Mouse (Mus musculus) stomach, postnatal 0 days (tissue): ENCODE results near the gene Gm21693. TPM values are rescaled to one million over a fixed set of nuclear protein-coding genes. Genes with fewer than 3 reads are reported as not detected.
"Not testable (repeated sequence)": the region's sequence is repeated elsewhere in the genome, so short reads cannot be mapped to it uniquely, and the experiment has no call there.

Source experiments
- ATAC-seq: fragments of 200-750 bp; cut with Nextera tagmentation; 2 replicates; pipeline ENCODE4 v1.8.0; 2017; ENCODE audit not compliant: low FRiP score, low TSS enrichment
- DNase-seq: peaks from one replicate; pipeline ENCODE4 v3.0.0-alpha.2; 2016; ENCODE audit warnings: low spot score
- H3K27ac ChIP-seq: fragments of 300-500 bp; sonication (generic); replicated peaks from 2 replicates; pipeline ENCODE4 v1.5.1; 2014; ENCODE audit warnings: mild to moderate bottlenecking, control low read depth
- H3K27me3 ChIP-seq: fragments of 300-500 bp; sonication (generic); 2 replicates; pipeline ENCODE4 v1.6.1; 2014; ENCODE audit warnings: low read length; ENCODE audit not compliant: control insufficient read depth, insufficient read depth
- H3K36me3 ChIP-seq: fragments of 300-500 bp; sonication (generic); 2 replicates; pipeline ENCODE4 v1.6.1; 2014; ENCODE audit warnings: low read length, mixed read lengths; ENCODE audit not compliant: control insufficient read depth, insufficient read depth
- H3K4me1 ChIP-seq: fragments of 300-500 bp; sonication (generic); replicated peaks from 2 replicates; pipeline ENCODE4 v1.6.1; 2014; ENCODE audit warnings: antibody characterized with exemption; ENCODE audit not compliant: control insufficient read depth, insufficient read depth
- H3K4me2 ChIP-seq: fragments of 300-500 bp; sonication (generic); replicated peaks from 2 replicates; pipeline ENCODE4 v1.6.1; 2014; ENCODE audit warnings: low read depth, mild to moderate bottlenecking, control low read depth, moderate library complexity
- H3K4me3 ChIP-seq: fragments of 300-500 bp; sonication (generic); 2 replicates; pipeline ENCODE4 v1.5.1; 2014; ENCODE audit warnings: low read depth, low read length, control low read depth
- H3K9ac ChIP-seq: fragments of 300-500 bp; sonication (generic); 2 replicates; pipeline ENCODE4 v1.6.1; 2014; ENCODE audit warnings: mild to moderate bottlenecking, low read length, control low read depth, mixed read lengths
- H3K9me3 ChIP-seq: fragments of 300-500 bp; sonication (generic); 2 replicates; pipeline ENCODE4 v1.6.1; 2016; ENCODE audit warnings: low read length; ENCODE audit not compliant: control insufficient read depth
- WGBS: fragments of 180-500 bp; shearing (Covaris S2); extraction: QIAGEN DNeasy Blood & Tissue Kit; methylation state at CpG from one replicate; pipeline ENCODE4 v1.1.7; 2014; 5-methylcytosine and 5-hydroxymethylcytosine counted together
- polyA plus RNA-seq: library from polyadenylated mRNA; unstranded; fragments of >200 nt; fragmentation: Nextera tagmentation; extraction: Ambion mirVana; gene quantifications from 2 replicates; pipeline ENCODE4 v1.2.1, GENCODE M21; 2015

Gm21693 gene
- polyA plus RNA-seq, result not detected in 2 replicates

DNA sequence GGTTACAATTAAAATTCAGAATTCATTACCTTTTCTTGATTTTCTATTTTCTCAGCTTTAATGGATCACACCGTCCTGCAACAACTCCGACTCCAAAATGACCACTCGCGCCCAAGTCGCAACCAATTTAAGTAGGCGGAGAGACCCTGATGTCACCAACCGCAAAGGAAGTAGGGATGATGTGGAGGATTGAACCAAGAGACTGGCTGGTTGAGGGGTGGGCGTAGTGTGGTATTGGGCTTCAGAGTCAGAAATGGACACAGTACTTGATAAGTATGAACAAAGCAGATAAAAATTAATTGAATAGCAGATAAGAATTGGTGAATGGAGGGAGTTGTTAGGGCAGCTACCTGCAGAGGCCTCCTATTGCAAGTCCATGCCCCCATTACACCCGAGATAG is at the start of gene Gm21693:
Gene Gm21693 (minus strand): TSS at position 101 of the 400 bp plus-strand sequence.
- H3K4me2 ChIP-seq, H3K9ac ChIP-seq, H3K4me3 ChIP-seq, H3K9me3 ChIP-seq, H3K27ac ChIP-seq, H3K36me3 ChIP-seq, DNase-seq, H3K27me3 ChIP-seq, ATAC-seq, H3K4me1 ChIP-seq: not testable (repeated sequence)
- WGBS, result no CpG with 5 or more reads among the region's 9 CpGs

DNA sequence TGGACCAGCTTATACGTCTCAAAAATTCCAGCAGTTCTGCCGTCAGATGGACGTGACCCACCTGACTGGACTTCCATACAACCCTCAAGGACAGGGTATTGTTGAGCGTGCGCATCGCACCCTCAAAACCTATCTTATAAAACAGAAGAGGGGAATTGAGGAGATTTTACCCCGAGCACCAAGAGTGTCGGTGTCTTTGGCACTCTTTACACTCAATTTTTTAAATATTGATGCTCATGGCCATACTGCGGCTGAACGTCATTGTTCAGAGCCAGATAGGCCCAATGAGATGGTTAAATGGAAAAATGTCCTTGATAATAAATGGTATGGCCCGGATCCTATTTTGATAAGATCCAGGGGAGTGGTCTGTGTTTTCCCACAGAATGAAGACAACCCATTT is 4.5 kb downstream of the Gm21693 start:
- WGBS, result no CpG with 5 or more reads among the region's 11 CpGs

DNA sequence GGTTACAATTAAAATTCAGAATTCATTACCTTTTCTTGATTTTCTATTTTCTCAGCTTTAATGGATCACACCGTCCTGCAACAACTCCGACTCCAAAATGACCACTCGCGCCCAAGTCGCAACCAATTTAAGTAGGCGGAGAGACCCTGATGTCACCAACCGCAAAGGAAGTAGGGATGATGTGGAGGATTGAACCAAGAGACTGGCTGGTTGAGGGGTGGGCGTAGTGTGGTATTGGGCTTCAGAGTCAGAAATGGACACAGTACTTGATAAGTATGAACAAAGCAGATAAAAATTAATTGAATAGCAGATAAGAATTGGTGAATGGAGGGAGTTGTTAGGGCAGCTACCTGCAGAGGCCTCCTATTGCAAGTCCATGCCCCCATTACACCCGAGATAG is 38.8 kb downstream of the Gm21693 start, which contains the start of gene Gm21677:
Gene Gm21677 (minus strand): TSS at position 101 of the 400 bp plus-strand sequence.
- no CpG with 5 or more reads among the region's 9 CpGs for WGBS
- H3K4me2 ChIP-seq, H3K9ac ChIP-seq, H3K4me3 ChIP-seq, H3K4me1 ChIP-seq, H3K27me3 ChIP-seq, ATAC-seq, H3K36me3 ChIP-seq, H3K9me3 ChIP-seq, H3K27ac ChIP-seq, DNase-seq: not testable (repeated sequence)

More for the DNA sequence above, 4.5 kb downstream of the Gm21693 start:
- not testable (repeated sequence) for H3K4me1 ChIP-seq, H3K27ac ChIP-seq, H3K4me3 ChIP-seq, H3K9ac ChIP-seq, DNase-seq, H3K27me3 ChIP-seq, H3K36me3 ChIP-seq, ATAC-seq, H3K4me2 ChIP-seq, H3K9me3 ChIP-seq

Other genes with a start within 250 kb of the Gm21693 start
- not detected in 2 replicates for gene Gm21677, start 38.9 kb downstream of the Gm21693 start, polyA plus RNA-seq
- not detected in 2 replicates for gene Gm21704, start 64.8 kb upstream of the Gm21693 start, polyA plus RNA-seq
- gene Gm21708, start 64.8 kb upstream of the Gm21693 start, polyA plus RNA-seq, result not detected in 2 replicates